Mouse (Mus musculus): ENCODE measurements around the gene Ptpre. TPM values are rescaled to one million over a fixed set of nuclear protein-coding genes. Genes with fewer than 3 reads are reported as not detected.
"Not testable (repeated sequence)": the region's sequence is repeated elsewhere in the genome, so short reads cannot be mapped to it uniquely, and the experiment has no call there.

The Ptpre gene
- polyA plus RNA-seq, 1 experiment from 2014 or later, result 3.1 TPM

DNA sequence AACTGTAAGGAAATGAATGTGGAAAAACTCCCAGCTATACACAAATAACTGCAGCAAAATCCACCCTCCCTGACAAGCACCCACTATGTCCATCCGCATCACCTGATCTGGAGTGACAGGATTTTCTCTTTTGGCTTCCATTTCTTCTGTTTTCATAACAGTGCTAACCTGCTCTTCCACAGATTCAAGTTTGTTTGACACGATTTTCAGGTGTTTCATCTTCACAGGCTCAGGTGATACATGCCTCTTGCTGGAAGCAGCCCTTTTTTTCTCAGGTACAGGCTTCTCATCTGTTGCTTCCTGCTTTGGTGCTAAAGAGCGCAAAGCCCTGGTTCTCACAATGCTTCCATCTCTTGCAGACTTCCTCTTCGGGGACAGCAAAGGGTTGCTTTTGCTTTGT is 156.8 kb downstream of the Ptpre start:
- Histone ChIP-seq H3K36me3 (ENCODE audit: control insufficient read depth, insufficient read depth, low read length) (peaks cover 34% of the 10 kb centered on the region), H3K9me3 (replicated peaks; ENCODE audit: control insufficient read depth, low read length) (no peaks in the 10 kb centered on the region), H3K9ac (ENCODE audit: low read length) (no peak overlapping the region), H3K4me2 (ENCODE audit: low read depth, low read length) (no peak overlapping the region), H3K27ac (ENCODE audit: low read length) (no peak overlapping the region), H3K4me1 (ENCODE audit: control insufficient read depth, insufficient read depth, low read length) (peaks cover 6% of the 10 kb centered on the region; the same call in 1 of the 2 replicates), H3K27me3 (ENCODE audit: control insufficient read depth, insufficient read depth, low read length) (no peaks in the 10 kb centered on the region), H3K4me3 (replicated peaks; ENCODE audit: low read length) (no peak overlapping the region)
- WGBS, result 90% methylated on average over 4 of the region's 4 CpGs
- ATAC-seq (ENCODE audit: insufficient read depth, low FRiP score), result no peak

DNA sequence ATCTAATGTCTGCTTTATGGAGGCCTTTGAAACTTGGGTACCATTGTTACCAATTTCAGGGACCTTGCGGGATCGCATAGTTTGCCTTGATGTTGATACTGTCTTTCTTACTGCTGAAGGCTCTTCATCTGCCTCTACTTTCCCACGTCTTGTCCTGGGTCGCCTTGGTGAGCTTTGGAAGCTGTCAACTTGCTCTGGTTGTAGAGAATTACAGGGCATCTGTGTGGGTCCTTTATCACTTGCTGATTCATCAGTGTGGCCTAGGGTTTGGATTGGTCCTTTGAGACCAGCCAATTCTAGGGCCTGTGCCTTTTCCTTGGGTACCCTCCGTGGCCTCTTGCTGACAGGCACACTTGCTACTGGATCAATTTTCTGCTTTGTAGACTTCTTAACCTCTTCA is 157.5 kb downstream of the Ptpre start:
- whole genome bisulfite sequencing, result 95% methylated on average over 5 of the region's 5 CpGs
- Histone ChIP-seq H3K27me3 (ENCODE audit: control insufficient read depth, insufficient read depth, low read length) (no peaks in the 10 kb centered on the region), H3K9ac (ENCODE audit: low read length) (no peak overlapping the region), H3K4me1 (ENCODE audit: control insufficient read depth, insufficient read depth, low read length) (peaks cover 6% of the 10 kb centered on the region; the same call in 1 of the 2 replicates), H3K9me3 (replicated peaks; ENCODE audit: control insufficient read depth, low read length) (no peaks in the 10 kb centered on the region), H3K4me2 (ENCODE audit: low read depth, low read length) (no peak overlapping the region), H3K4me3 (replicated peaks; ENCODE audit: low read length) (no peak overlapping the region), H3K27ac (ENCODE audit: low read length) (no peak overlapping the region), H3K36me3 (ENCODE audit: control insufficient read depth, insufficient read depth, low read length) (peaks cover 30% of the 10 kb centered on the region)
- ATAC-seq (ENCODE audit: insufficient read depth, low FRiP score), result no peak

GRCm38 (mm10) chr7:135696127-135696526 is 158.8 kb downstream of the Ptpre start:
- H3K9ac ChIP-seq (ENCODE audit: low read length), result no peak overlapping the region
- ATAC-seq (ENCODE audit: insufficient read depth, low FRiP score), result no peak
- peaks cover 39% of the 10 kb centered on the region for H3K36me3 ChIP-seq (ENCODE audit: control insufficient read depth, insufficient read depth, low read length)
- no peaks in the 10 kb centered on the region for H3K9me3 ChIP-seq (replicated peaks; ENCODE audit: control insufficient read depth, low read length)
- WGBS, result 85% methylated on average over 4 of the region's 4 CpGs
- no peak overlapping the region for H3K4me2 ChIP-seq (ENCODE audit: low read depth, low read length)
- H3K4me3 ChIP-seq (replicated peaks; ENCODE audit: low read length), result no peak overlapping the region
- no peak overlapping the region for H3K27ac ChIP-seq (ENCODE audit: low read length)
- H3K27me3 ChIP-seq (ENCODE audit: control insufficient read depth, insufficient read depth, low read length), result no peaks in the 10 kb centered on the region
- peaks cover 6% of the 10 kb centered on the region; the same call in 1 of the 2 replicates for H3K4me1 ChIP-seq (ENCODE audit: control insufficient read depth, insufficient read depth, low read length)

GRCm38 (mm10) chr7:135697021-135697740 is 159.9 kb downstream of the Ptpre start:
- not testable (repeated sequence) for H3K27me3 ChIP-seq (ENCODE audit: control insufficient read depth, insufficient read depth, low read length); H3K9ac ChIP-seq (ENCODE audit: low read length); H3K27ac ChIP-seq (ENCODE audit: low read length); H3K4me3 ChIP-seq (replicated peaks; ENCODE audit: low read length); H3K4me1 ChIP-seq (ENCODE audit: control insufficient read depth, insufficient read depth, low read length); ATAC-seq (ENCODE audit: insufficient read depth, low FRiP score); H3K4me2 ChIP-seq (ENCODE audit: low read depth, low read length); H3K9me3 ChIP-seq (replicated peaks; ENCODE audit: control insufficient read depth, low read length)
- 77% methylated on average over 5 of the region's 5 CpGs for WGBS
- H3K36me3 ChIP-seq (ENCODE audit: control insufficient read depth, insufficient read depth, low read length), result peaks cover 32% of the 10 kb centered on the region

DNA sequence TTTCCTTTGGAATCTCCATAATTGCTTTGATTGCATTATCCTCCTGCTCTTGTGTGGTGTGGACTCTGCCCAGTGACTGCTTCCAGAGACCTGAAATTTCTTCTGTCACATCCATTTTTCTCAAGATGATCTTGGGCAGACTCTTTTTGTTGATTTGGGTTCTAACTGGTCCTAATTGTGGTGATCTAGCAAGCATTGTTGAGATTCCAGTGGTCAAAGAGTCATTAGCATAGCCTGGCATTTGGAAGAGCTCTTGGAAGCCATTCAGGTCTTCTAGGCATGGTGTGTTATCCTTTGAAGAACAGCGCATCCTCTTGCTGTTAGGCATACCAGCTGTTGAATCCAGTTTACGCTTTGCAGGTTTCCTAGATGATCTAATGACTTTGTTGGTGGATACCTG is 161.1 kb downstream of the Ptpre start:
- WGBS, result 97% methylated on average over 2 of the region's 2 CpGs
- no peak overlapping the region for H3K4me3 ChIP-seq (replicated peaks; ENCODE audit: low read length)
- peaks cover 31% of the 10 kb centered on the region for H3K36me3 ChIP-seq (ENCODE audit: control insufficient read depth, insufficient read depth, low read length)
- no peaks in the 10 kb centered on the region for H3K9me3 ChIP-seq (replicated peaks; ENCODE audit: control insufficient read depth, low read length)
- H3K27ac ChIP-seq (ENCODE audit: low read length), result no peak overlapping the region
- H3K27me3 ChIP-seq (ENCODE audit: control insufficient read depth, insufficient read depth, low read length), result no peaks in the 10 kb centered on the region
- H3K4me1 ChIP-seq (ENCODE audit: control insufficient read depth, insufficient read depth, low read length), result peaks cover 6% of the 10 kb centered on the region; the same call in 1 of the 2 replicates
- no peak overlapping the region for H3K9ac ChIP-seq (ENCODE audit: low read length)
- no peak for ATAC-seq (ENCODE audit: insufficient read depth, low FRiP score)
- no peak overlapping the region for H3K4me2 ChIP-seq (ENCODE audit: low read depth, low read length)

DNA sequence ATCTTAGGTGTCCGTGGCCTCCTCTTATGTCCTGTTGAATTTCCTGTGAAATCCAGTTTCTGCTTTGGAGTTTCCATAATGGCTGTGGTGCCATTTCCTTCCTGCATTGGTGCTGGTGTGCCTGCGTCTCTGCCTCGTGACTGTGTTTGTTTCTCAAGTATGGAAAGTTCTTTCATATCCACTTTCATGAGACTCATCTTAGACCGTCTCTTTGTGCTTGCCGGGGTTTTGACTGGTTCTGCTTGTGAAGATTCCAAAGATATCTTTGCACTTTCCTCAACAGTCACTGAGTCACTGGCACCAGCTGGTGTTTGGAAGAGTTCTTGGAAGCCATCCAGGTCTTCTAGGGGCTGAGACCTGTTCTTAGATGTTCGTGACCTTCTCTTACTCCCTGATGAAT is 162.1 kb downstream of the Ptpre start:
- not testable (repeated sequence) for H3K27me3 ChIP-seq (ENCODE audit: control insufficient read depth, insufficient read depth, low read length); H3K4me3 ChIP-seq (replicated peaks; ENCODE audit: low read length); H3K4me2 ChIP-seq (ENCODE audit: low read depth, low read length); H3K9me3 ChIP-seq (replicated peaks; ENCODE audit: control insufficient read depth, low read length); ATAC-seq (ENCODE audit: insufficient read depth, low FRiP score); H3K9ac ChIP-seq (ENCODE audit: low read length); H3K27ac ChIP-seq (ENCODE audit: low read length); H3K4me1 ChIP-seq (ENCODE audit: control insufficient read depth, insufficient read depth, low read length)
- 68% methylated on average over 6 of the region's 6 CpGs for WGBS
- H3K36me3 ChIP-seq (ENCODE audit: control insufficient read depth, insufficient read depth, low read length), result peaks cover 35% of the 10 kb centered on the region

DNA sequence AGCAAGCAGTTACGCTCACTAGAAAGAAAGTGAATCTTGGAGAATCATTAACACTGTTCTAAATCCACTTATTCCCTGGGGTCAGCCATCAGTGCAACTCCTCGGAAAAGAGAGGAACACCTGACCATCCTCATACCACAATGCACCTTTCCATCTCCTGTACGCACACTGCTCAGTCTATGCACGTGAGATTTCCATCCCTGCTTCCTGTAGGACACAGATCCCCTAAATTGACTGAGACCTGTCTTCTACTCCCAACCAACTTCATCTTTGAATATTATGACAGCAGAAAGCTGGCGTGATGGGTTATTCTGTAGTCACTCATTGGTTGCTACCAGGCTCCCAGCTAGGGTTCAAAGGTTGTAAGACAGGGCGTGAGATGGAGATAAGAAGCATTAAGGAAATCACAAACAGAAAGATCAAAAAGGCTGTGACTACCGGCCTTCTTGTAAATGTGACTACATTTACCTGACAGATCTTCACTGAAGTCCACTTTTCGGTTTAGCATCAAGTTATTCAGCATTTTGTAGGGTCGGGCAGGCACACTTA is 166.4 kb downstream of the Ptpre start:
- Histone ChIP-seq H3K27ac (ENCODE audit: low read length) (no peak overlapping the region), H3K9ac (ENCODE audit: low read length) (no peak overlapping the region), H3K9me3 (replicated peaks; ENCODE audit: control insufficient read depth, low read length) (no peaks in the 10 kb centered on the region), H3K27me3 (ENCODE audit: control insufficient read depth, insufficient read depth, low read length) (no peaks in the 10 kb centered on the region), H3K4me2 (ENCODE audit: low read depth, low read length) (no peak overlapping the region), H3K36me3 (ENCODE audit: control insufficient read depth, insufficient read depth, low read length) (peaks cover 47% of the 10 kb centered on the region), H3K4me3 (replicated peaks; ENCODE audit: low read length) (no peak overlapping the region), H3K4me1 (ENCODE audit: control insufficient read depth, insufficient read depth, low read length) (no peaks in the 10 kb centered on the region)
- WGBS, result 86% methylated on average over 9 of the region's 9 CpGs
- ATAC-seq (ENCODE audit: insufficient read depth, low FRiP score), result no peak

GRCm38 (mm10) chr7:135704251-135704650 is 167.0 kb downstream of the Ptpre start:
- 88% methylated on average over 8 of the region's 8 CpGs for WGBS
- Histone ChIP-seq H3K36me3 (ENCODE audit: control insufficient read depth, insufficient read depth, low read length) (peaks cover 47% of the 10 kb centered on the region), H3K27me3 (ENCODE audit: control insufficient read depth, insufficient read depth, low read length) (no peaks in the 10 kb centered on the region), H3K9ac (ENCODE audit: low read length) (no peak overlapping the region), H3K9me3 (replicated peaks; ENCODE audit: control insufficient read depth, low read length) (no peaks in the 10 kb centered on the region), H3K4me3 (replicated peaks; ENCODE audit: low read length) (no peak overlapping the region), H3K4me1 (ENCODE audit: control insufficient read depth, insufficient read depth, low read length) (no peaks in the 10 kb centered on the region), H3K4me2 (ENCODE audit: low read depth, low read length) (no peak overlapping the region), H3K27ac (ENCODE audit: low read length) (no peak overlapping the region)
- no peak for ATAC-seq (ENCODE audit: insufficient read depth, low FRiP score)

DNA sequence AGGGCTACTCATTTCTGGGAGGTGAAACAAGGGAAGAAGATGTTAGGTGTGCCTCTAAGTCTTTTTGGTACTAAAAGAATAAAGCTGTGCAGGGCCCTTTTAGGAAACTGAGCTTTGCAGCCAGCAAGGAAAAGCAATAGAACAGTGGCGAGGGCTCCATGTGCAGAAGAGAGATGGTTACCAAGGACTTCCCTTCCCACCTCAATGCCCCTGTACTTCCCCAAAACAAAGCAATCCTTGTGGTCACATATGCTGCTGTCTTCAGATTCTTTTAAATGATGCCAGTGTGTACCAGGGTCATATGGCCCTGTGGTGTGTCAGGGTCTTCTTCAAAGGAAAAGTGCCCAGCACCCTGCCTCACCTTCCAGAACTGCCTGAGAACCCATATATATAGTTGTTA is 167.8 kb downstream of the Ptpre start:
- no peaks in the 10 kb centered on the region for H3K4me1 ChIP-seq (ENCODE audit: control insufficient read depth, insufficient read depth, low read length)
- H3K9me3 ChIP-seq (replicated peaks; ENCODE audit: control insufficient read depth, low read length), result no peaks in the 10 kb centered on the region
- WGBS, result 90% methylated on average over 1 of the region's 1 CpGs
- H3K36me3 ChIP-seq (ENCODE audit: control insufficient read depth, insufficient read depth, low read length), result peaks cover 45% of the 10 kb centered on the region
- no peak overlapping the region for H3K9ac ChIP-seq (ENCODE audit: low read length)
- H3K4me2 ChIP-seq (ENCODE audit: low read depth, low read length), result no peak overlapping the region
- no peak for ATAC-seq (ENCODE audit: insufficient read depth, low FRiP score)
- H3K27me3 ChIP-seq (ENCODE audit: control insufficient read depth, insufficient read depth, low read length), result no peaks in the 10 kb centered on the region
- no peak overlapping the region for H3K4me3 ChIP-seq (replicated peaks; ENCODE audit: low read length)
- no peak overlapping the region for H3K27ac ChIP-seq (ENCODE audit: low read length)

Measured in stomach, embryonic 16.5 days (tissue).